Mouse (Mus musculus) kidney, embryonic 14.5 days (tissue): Measurements from ENCODE around the gene Sdr9c7. TPM values are rescaled to one million over a fixed set of nuclear protein-coding genes. Genes with fewer than 3 reads are reported as not detected.
A peak's percentile ranks its signal among the peaks of the same experiment; 100 is the strongest.
"Not testable (repeated sequence)": the region's sequence is repeated elsewhere in the genome, so short reads cannot be mapped to it uniquely, and the experiment has no call there.

Source experiments
- ATAC-seq: fragments of 200-750 bp; cut with Nextera tagmentation; 2 replicates; pipeline ENCODE4 v1.8.0; 2017; ENCODE audit warnings: moderate number of reproducible peaks, mild to moderate bottlenecking, moderate TSS enrichment, moderate library complexity; ENCODE audit not compliant: low FRiP score, low TSS enrichment
- H3K27ac ChIP-seq: fragments of 300-500 bp; sonication (generic); 2 replicates; pipeline ENCODE4 v1.5.1; 2014; ENCODE audit warnings: low read depth, mild to moderate bottlenecking, low read length, moderate library complexity, mixed read lengths
- H3K27me3 ChIP-seq: fragments of 300-500 bp; sonication (generic); 2 replicates; pipeline ENCODE4 v1.6.1; 2014; ENCODE audit warnings: mild to moderate bottlenecking, low read length; ENCODE audit not compliant: control insufficient read depth, insufficient read depth
- H3K36me3 ChIP-seq: fragments of 300-500 bp; sonication (generic); 2 replicates; pipeline ENCODE4 v1.6.1; 2014; ENCODE audit warnings: low read length, mixed read lengths; ENCODE audit not compliant: control insufficient read depth, insufficient read depth
- H3K4me1 ChIP-seq: fragments of 300-500 bp; sonication (generic); 2 replicates; pipeline ENCODE4 v1.6.1; 2014; ENCODE audit warnings: low read length, mixed read lengths; ENCODE audit not compliant: control insufficient read depth, insufficient read depth
- H3K4me2 ChIP-seq: fragments of 300-500 bp; sonication (generic); replicated peaks from 2 replicates; pipeline ENCODE4 v1.6.1; 2014; ENCODE audit warnings: low read depth, mild to moderate bottlenecking, low read length
- H3K4me3 ChIP-seq: fragments of 300-500 bp; sonication (generic); 2 replicates; pipeline ENCODE4 v1.5.1; 2014; ENCODE audit warnings: mild to moderate bottlenecking, low read length
- H3K9ac ChIP-seq: fragments of 300-500 bp; sonication (generic); 2 replicates; pipeline ENCODE4 v1.6.1; 2014; ENCODE audit warnings: low read depth, mild to moderate bottlenecking, low read length, moderate library complexity
- H3K9me3 ChIP-seq: fragments of 300-500 bp; sonication (generic); 2 replicates; pipeline ENCODE4 v1.6.1; 2016; ENCODE audit warnings: low read length; ENCODE audit not compliant: control insufficient read depth
- WGBS: fragments of 180-500 bp; shearing (Covaris S2); extraction: QIAGEN DNeasy Blood & Tissue Kit; methylation state at CpG from one replicate; pipeline ENCODE4 v1.1.7; 2014; 5-methylcytosine and 5-hydroxymethylcytosine counted together
- polyA plus RNA-seq: library from polyadenylated mRNA; unstranded; fragments of >200 nt; fragmentation: Nextera tagmentation; extraction: Ambion mirVana; gene quantifications from 2 replicates; pipeline ENCODE4 v1.2.1, GENCODE M21; 2014

Gene Sdr9c7
- polyA plus RNA-seq, 1 experiment from 2014 or later: not detected

DNA sequence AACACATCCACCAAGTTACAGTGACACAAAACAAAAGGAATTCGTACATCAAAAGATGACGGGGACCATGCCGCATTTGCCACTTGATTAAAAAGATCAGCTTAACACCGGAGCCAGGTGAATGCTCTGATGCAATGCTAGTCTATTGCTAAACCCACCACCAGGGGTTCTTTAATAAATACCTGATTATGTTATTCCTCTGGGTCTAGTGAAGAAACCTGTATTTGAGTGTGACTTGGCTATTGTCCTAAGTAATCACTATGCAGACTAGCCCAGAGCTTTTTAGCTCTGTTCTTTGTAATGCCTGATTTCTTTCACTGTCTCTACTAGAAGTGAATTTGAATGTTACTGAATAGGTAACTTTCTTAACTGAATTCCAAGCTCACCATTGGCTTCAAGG lies 17.3 kb upstream of the Sdr9c7 start:
- no peak overlapping the region for H3K4me2 ChIP-seq
- H3K4me3 ChIP-seq: no peak overlapping the region
- no peaks in the 10 kb centered on the region for H3K27me3 ChIP-seq
- no peak overlapping the region for H3K9ac ChIP-seq
- WGBS: 94% methylated on average over 4 of the region's 4 CpGs
- no peaks in the 10 kb centered on the region for H3K36me3 ChIP-seq
- no peak for ATAC-seq
- no peaks in the 10 kb centered on the region for H3K9me3 ChIP-seq
- H3K27ac ChIP-seq: no peak overlapping the region
- no peaks in the 10 kb centered on the region for H3K4me1 ChIP-seq

GRCm38 (mm10) chr10:127886551-127886950 lies 11.8 kb upstream of the Sdr9c7 start:
- Histone ChIP-seq H3K27ac (no peak overlapping the region), H3K4me1 (no peaks in the 10 kb centered on the region), H3K36me3 (no peaks in the 10 kb centered on the region), H3K9ac (no peak overlapping the region), H3K4me2 (no peak overlapping the region), H3K9me3 (no peaks in the 10 kb centered on the region), H3K27me3 (no peaks in the 10 kb centered on the region), H3K4me3 (no peak overlapping the region)
- ATAC-seq: no peak
- WGBS: 50% methylated on average over 1 of the region's 1 CpGs

GRCm38 (mm10) chr10:127886971-127887370 lies 11.3 kb upstream of the Sdr9c7 start:
- Histone ChIP-seq H3K4me1 (no peaks in the 10 kb centered on the region), H3K9ac (no peak overlapping the region), H3K9me3 (no peaks in the 10 kb centered on the region), H3K4me2 (no peak overlapping the region), H3K4me3 (no peak overlapping the region), H3K27me3 (no peaks in the 10 kb centered on the region), H3K27ac (no peak overlapping the region), H3K36me3 (no peaks in the 10 kb centered on the region)
- ATAC-seq: no peak
- WGBS: 80% methylated on average over 4 of the region's 4 CpGs

DNA sequence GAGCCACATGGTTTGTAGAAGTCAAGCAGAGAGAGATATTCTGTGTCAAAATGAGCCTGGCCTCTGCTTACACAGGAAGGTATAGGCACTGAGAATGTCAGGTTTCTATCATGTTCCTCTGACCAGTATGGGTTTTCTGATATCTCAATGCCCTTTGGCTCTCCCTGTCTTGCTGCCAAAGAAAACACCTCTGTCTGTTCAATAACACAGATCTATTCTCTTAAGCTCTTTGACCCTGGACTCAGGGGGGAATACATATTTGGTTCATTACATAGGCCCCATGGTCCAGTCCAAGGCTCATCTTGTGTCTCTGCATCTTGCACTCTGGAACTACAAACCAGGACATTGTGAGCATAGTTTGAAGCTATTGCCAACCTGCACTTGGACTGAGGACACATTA lies 9.7 kb upstream of the Sdr9c7 start, which contains the start of gene Rdh7:
Gene Rdh7 (minus strand): TSS at position 213 of the 400 bp plus-strand sequence.
- Histone ChIP-seq H3K27me3 (no peaks in the 10 kb centered on the region), H3K4me2 (no peak within 1 kb of the TSS), H3K9me3 (no peaks in the 10 kb centered on the region), H3K36me3 (no peaks in the 10 kb centered on the region), H3K4me3 (no peak within 1 kb of the TSS), H3K27ac (no peak within 1 kb of the TSS), H3K4me1 (no peaks in the 10 kb centered on the region), H3K9ac (no peak within 1 kb of the TSS)
- ATAC-seq: no peak

GRCm38 (mm10) chr10:127891481-127891880 lies 6.8 kb upstream of the Sdr9c7 start:
- Histone ChIP-seq H3K4me3 (no peak overlapping the region), H3K27me3 (no peaks in the 10 kb centered on the region), H3K9ac (no peak overlapping the region), H3K27ac (no peak overlapping the region), H3K4me2 (no peak overlapping the region), H3K4me1 (no peaks in the 10 kb centered on the region), H3K9me3 (no peaks in the 10 kb centered on the region), H3K36me3 (no peaks in the 10 kb centered on the region)
- WGBS: 75% methylated on average over 1 of the region's 1 CpGs
- no peak for ATAC-seq

GRCm38 (mm10) chr10:127893163-127894022 lies 4.9 kb upstream of the Sdr9c7 start:
- H3K4me1 ChIP-seq, H3K9ac ChIP-seq, H3K9me3 ChIP-seq, H3K36me3 ChIP-seq, H3K27me3 ChIP-seq, H3K4me3 ChIP-seq, H3K27ac ChIP-seq, H3K4me2 ChIP-seq: not testable (repeated sequence)
- 63% methylated on average over 5 of the region's 5 CpGs for WGBS
- ATAC-seq: peak; percentile 68; the same call in 1 of the 2 replicates

- H3K4me1 ChIP-seq: no peaks in the 10 kb centered on the region
- H3K27ac ChIP-seq: no peak overlapping the region
- 75% methylated on average over 5 of the region's 5 CpGs for WGBS
- no peak overlapping the region for H3K4me2 ChIP-seq
- ATAC-seq: no peak
- H3K9me3 ChIP-seq: no peaks in the 10 kb centered on the region
- no peak overlapping the region for H3K9ac ChIP-seq
- H3K4me3 ChIP-seq: no peak overlapping the region
- H3K36me3 ChIP-seq: no peaks in the 10 kb centered on the region
- no peaks in the 10 kb centered on the region for H3K27me3 ChIP-seq
Observed at GRCm38 (mm10) chr10:127896705-127897104, 1.6 kb upstream of the Sdr9c7 start.

DNA sequence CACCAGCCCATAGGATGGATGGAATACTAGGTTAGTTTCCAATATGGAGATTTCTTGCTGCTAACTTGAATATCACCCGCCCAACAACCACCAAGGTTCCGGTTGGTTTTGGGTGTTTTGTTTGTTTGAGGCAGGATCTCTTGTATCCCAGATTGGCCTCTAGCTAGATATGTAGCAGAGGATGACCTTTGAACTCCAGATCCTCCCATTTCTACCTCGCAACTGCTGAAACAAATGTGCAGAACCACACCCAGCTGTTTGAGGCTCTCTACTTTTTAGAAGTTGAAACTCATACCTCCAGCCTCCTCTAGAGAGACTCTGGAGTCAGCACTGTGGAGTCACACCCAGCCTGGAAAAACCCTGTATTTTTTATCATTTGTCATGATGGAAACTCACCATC lies 812 bp upstream of the Sdr9c7 start:
- H3K27ac ChIP-seq: no peak overlapping the region
- H3K9me3 ChIP-seq: no peaks in the 10 kb centered on the region
- H3K36me3 ChIP-seq: no peaks in the 10 kb centered on the region
- H3K4me1 ChIP-seq: no peaks in the 10 kb centered on the region
- no peak for ATAC-seq
- H3K9ac ChIP-seq: no peak overlapping the region
- H3K27me3 ChIP-seq: no peaks in the 10 kb centered on the region
- H3K4me3 ChIP-seq: no peak overlapping the region
- 78% methylated on average over 3 of the region's 3 CpGs for WGBS
- no peak overlapping the region for H3K4me2 ChIP-seq

- Histone ChIP-seq H3K27me3 (no peaks in the 10 kb centered on the region), H3K4me2 (no peak overlapping the region), H3K27ac (no peak overlapping the region), H3K9ac (no peak overlapping the region), H3K9me3 (no peaks in the 10 kb centered on the region), H3K4me1 (no peaks in the 10 kb centered on the region), H3K36me3 (no peaks in the 10 kb centered on the region), H3K4me3 (no peak overlapping the region)
- no peak for ATAC-seq
- 69% methylated on average over 5 of the region's 5 CpGs for WGBS
Observed at GRCm38 (mm10) chr10:127899783-127900182, 1.5 kb downstream of the Sdr9c7 start.
